Mouse (Mus musculus) stomach, postnatal 0 days (tissue): ENCODE results near the gene Mettl3. TPM values are rescaled to one million over a fixed set of nuclear protein-coding genes. Genes with fewer than 3 reads are reported as not detected.

Experiments
- ATAC-seq: fragments of 200-750 bp; cut with Nextera tagmentation; 2 replicates; pipeline ENCODE4 v1.8.0; 2017; ENCODE audit not compliant: low FRiP score, low TSS enrichment
- DNase-seq: peaks from one replicate; pipeline ENCODE4 v3.0.0-alpha.2; 2016; ENCODE audit warnings: low spot score
- H3K27ac ChIP-seq: fragments of 300-500 bp; sonication (generic); replicated peaks from 2 replicates; pipeline ENCODE4 v1.5.1; 2014; ENCODE audit warnings: mild to moderate bottlenecking, control low read depth
- H3K27me3 ChIP-seq: fragments of 300-500 bp; sonication (generic); 2 replicates; pipeline ENCODE4 v1.6.1; 2014; ENCODE audit warnings: low read length; ENCODE audit not compliant: control insufficient read depth, insufficient read depth
- H3K36me3 ChIP-seq: fragments of 300-500 bp; sonication (generic); 2 replicates; pipeline ENCODE4 v1.6.1; 2014; ENCODE audit warnings: low read length, mixed read lengths; ENCODE audit not compliant: control insufficient read depth, insufficient read depth
- H3K4me1 ChIP-seq: fragments of 300-500 bp; sonication (generic); replicated peaks from 2 replicates; pipeline ENCODE4 v1.6.1; 2014; ENCODE audit warnings: antibody characterized with exemption; ENCODE audit not compliant: control insufficient read depth, insufficient read depth
- H3K4me2 ChIP-seq: fragments of 300-500 bp; sonication (generic); replicated peaks from 2 replicates; pipeline ENCODE4 v1.6.1; 2014; ENCODE audit warnings: low read depth, mild to moderate bottlenecking, control low read depth, moderate library complexity
- H3K4me3 ChIP-seq: fragments of 300-500 bp; sonication (generic); 2 replicates; pipeline ENCODE4 v1.5.1; 2014; ENCODE audit warnings: low read depth, low read length, control low read depth
- H3K9ac ChIP-seq: fragments of 300-500 bp; sonication (generic); 2 replicates; pipeline ENCODE4 v1.6.1; 2014; ENCODE audit warnings: mild to moderate bottlenecking, low read length, control low read depth, mixed read lengths
- H3K9me3 ChIP-seq: fragments of 300-500 bp; sonication (generic); 2 replicates; pipeline ENCODE4 v1.6.1; 2016; ENCODE audit warnings: low read length; ENCODE audit not compliant: control insufficient read depth
- CTCF ChIP-seq: IDR thresholded peaks from 2 replicates; pipeline ENCODE4 v1.5.1; 2016; ENCODE audit warnings: antibody characterized with exemption, low read depth, mild to moderate bottlenecking, moderate library complexity
- EP300 ChIP-seq: optimal IDR thresholded peaks from 2 replicates; pipeline ENCODE3; 2016; ENCODE audit warnings: antibody characterized with exemption
- WGBS: fragments of 180-500 bp; shearing (Covaris S2); extraction: QIAGEN DNeasy Blood & Tissue Kit; methylation state at CpG from one replicate; pipeline ENCODE4 v1.1.7; 2014; 5-methylcytosine and 5-hydroxymethylcytosine counted together
- polyA plus RNA-seq: library from polyadenylated mRNA; unstranded; fragments of >200 nt; fragmentation: Nextera tagmentation; extraction: Ambion mirVana; gene quantifications from 2 replicates; pipeline ENCODE4 v1.2.1, GENCODE M21; 2015

Mettl3 gene
- polyA plus RNA-seq, 1 experiment from 2014 or later, result 13.7 TPM

DNA sequence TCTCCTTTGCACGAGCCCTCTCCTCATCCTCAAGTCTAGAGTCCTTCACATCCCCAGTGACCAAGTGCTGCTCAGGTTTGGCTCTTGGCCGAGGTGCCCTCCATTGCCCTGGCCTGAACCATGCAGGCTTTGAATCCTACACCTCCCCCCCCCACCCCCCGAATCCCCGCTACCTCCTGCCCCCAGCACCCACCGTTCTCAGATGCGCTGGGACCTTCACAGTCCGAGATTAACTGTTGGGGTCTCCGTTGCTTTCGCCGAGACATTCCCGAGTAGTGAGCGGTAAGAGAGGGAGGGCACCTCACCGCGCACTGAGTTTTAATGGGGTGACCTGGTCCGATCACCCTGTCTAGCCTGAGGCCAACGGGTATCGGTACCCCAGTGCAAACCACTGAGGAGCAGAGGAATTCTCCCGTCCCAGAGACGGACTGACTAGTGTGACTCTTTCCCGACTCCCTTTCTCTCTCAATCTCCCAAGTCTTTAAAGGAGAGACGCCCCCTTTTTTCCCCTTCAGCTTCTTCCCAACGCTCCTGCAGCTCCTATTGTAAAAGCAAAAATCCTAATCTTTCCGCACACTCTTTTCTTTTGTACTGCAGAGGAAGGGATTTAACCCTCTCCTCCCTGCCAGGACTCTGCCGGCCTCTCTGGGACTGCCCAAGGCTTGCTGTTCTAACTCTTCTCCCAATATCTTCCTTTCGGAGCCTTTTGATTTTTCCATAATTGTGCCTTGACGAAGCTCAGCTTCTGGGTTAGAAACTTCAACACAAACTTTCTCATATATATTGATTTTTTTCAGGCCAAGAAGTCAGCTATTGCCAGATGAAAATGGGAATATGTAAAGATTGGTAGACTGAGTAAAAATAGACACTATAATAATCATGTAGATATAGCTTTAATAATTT, 23.2 kb upstream of the Mettl3 start, which contains the start of gene Sall2:
Sall2 (minus strand) TSS at position 853 of the 903 bp plus-strand sequence.
- peak within 1 kb of the TSS; percentile 18 for H3K9ac ChIP-seq
- no peak for DNase-seq
- peak; percentile 42; the same call in 1 of the 2 replicates for ATAC-seq

DNA sequence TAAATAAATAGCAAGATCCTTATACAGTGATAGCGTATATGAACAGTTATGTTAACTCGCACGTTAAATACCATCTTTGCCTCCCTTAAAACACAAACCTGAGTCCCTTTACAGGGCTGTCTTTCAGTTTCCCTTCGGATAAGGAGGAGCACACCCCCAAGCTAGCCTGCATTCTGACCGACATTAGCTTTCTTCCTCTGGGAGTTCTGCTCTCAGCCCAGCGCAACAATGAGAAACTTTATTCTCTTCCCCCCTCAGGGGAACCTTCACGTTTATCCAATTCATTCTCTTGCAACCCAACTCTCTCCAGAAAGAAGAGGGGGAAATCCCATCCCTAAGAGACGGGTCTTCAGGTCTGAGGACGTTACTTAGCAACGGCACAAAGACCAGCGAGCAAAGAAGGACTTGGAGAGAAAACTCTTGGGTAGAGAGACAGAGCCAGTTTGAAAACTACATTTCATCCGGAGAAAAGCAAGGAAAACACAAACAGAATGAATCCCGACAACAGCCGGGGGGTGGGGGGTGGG, 22.5 kb upstream of the Mettl3 start:
- H3K4me3 ChIP-seq, result peak overlapping the region; percentile 35
- DNase-seq (no peak), ATAC-seq (no peak)
- 5% methylated on average over 14 of the region's 14 CpGs for WGBS
- H3K36me3 ChIP-seq, result no peaks in the 10 kb centered on the region
- peak overlapping the region; percentile 18; the same call in 1 of the 2 replicates for H3K9ac ChIP-seq
- no peaks in the 10 kb centered on the region; the same call in 1 of the 2 replicates for H3K4me1 ChIP-seq
- H3K27ac ChIP-seq, result no peak overlapping the region
- no peaks in the 10 kb centered on the region for H3K9me3 ChIP-seq
- peak overlapping the region; percentile 68 for H3K4me2 ChIP-seq
- TF ChIP-seq EP300 (no peak), CTCF (no peak)
- H3K27me3 ChIP-seq, result no peaks in the 10 kb centered on the region

More for the DNA sequence above, 23.2 kb upstream of the Mettl3 start, which contains the start of gene Sall2:
- no peaks in the 10 kb centered on the region; the same call in 1 of the 2 replicates for H3K4me1 ChIP-seq
- H3K4me2 ChIP-seq, result peak within 1 kb of the TSS; percentile 68
- peak within 1 kb of the TSS; percentile 35 for H3K4me3 ChIP-seq
- H3K27me3 ChIP-seq, result no peaks in the 10 kb centered on the region
- no peak for TF ChIP-seq CTCF
- no peak for TF ChIP-seq EP300
- 2% methylated on average over 26 of the region's 26 CpGs for WGBS
- no peaks in the 10 kb centered on the region for H3K36me3 ChIP-seq
- no peak within 1 kb of the TSS for H3K27ac ChIP-seq
- H3K9me3 ChIP-seq, result no peaks in the 10 kb centered on the region

DNA sequence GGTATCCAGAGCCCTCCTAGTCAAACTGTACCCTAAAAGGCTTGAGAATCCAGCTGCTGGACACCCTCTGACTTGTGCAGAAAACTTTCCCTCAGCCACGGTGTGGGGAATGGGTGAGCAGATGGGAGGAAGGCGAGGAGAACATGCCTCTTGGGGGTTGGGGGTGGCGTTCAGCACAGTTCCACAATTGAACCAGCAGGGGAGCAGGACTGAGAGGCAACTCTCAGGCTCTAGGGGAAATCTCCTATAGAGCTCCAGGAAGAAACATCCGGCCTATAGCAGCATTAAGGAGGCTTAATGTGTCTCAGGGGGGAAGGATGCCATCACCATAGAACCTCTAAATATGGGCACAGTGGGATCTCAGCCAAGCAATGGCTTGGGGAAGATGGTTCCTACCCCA, 21.0 kb upstream of the Mettl3 start:
- WGBS, result 15% methylated on average over 4 of the region's 4 CpGs
- DNase-seq, result no peak

DNA sequence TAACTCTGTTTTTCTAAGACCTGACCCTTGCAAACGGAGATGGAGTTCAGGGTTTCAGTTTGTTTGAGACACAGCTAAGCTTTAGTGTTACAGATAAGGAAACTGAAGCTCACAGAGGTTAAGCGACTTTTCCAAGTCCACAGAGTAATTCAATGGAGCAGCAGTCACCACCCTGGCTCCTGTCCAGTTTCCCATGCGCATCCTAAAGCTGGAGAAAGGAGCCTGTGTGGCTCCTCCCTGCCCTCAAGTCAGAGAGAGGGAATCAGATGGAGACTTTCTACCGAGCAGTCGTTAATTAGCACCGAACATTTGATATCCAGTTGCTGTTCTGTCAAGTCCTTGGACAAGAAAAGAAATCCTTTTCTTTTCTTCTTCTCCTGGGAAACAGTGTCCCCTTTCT, 14.4 kb upstream of the Mettl3 start:
- H3K4me2 ChIP-seq, result no peak overlapping the region
- TF ChIP-seq EP300, result no peak
- no peak for TF ChIP-seq CTCF
- no peaks in the 10 kb centered on the region for H3K36me3 ChIP-seq
- H3K27ac ChIP-seq, result no peak overlapping the region
- WGBS, result 41% methylated on average over 6 of the region's 6 CpGs
- no peak overlapping the region for H3K9ac ChIP-seq
- no peaks in the 10 kb centered on the region for H3K27me3 ChIP-seq
- ATAC-seq (no peak), DNase-seq (no peak)
- H3K9me3 ChIP-seq, result no peaks in the 10 kb centered on the region
- no peak overlapping the region for H3K4me3 ChIP-seq
- 0 out of 2 replicates have a peak, but pooled peaks cover 3% of the 10 kb centered on the region for H3K4me1 ChIP-seq

More for the DNA sequence above, 21.0 kb upstream of the Mettl3 start:
- no peaks in the 10 kb centered on the region for H3K36me3 ChIP-seq
- H3K4me1 ChIP-seq, result no peaks in the 10 kb centered on the region; the same call in 1 of the 2 replicates
- H3K27ac ChIP-seq, result no peak overlapping the region
- no peaks in the 10 kb centered on the region for H3K27me3 ChIP-seq
- TF ChIP-seq CTCF (peak; percentile 53), EP300 (no peak)
- no peak for ATAC-seq
- no peak overlapping the region for H3K4me3 ChIP-seq
- H3K9me3 ChIP-seq, result no peaks in the 10 kb centered on the region
- no peak overlapping the region for H3K9ac ChIP-seq
- no peak overlapping the region for H3K4me2 ChIP-seq

- peak overlapping the region; percentile 77 for H3K9ac ChIP-seq
- no peak for DNase-seq
- peak overlapping the region; percentile 73 for H3K4me2 ChIP-seq
- TF ChIP-seq CTCF, result no peak
- no peak for TF ChIP-seq EP300
- H3K36me3 ChIP-seq, result no peaks in the 10 kb centered on the region
- peak overlapping the region; percentile 66 for H3K4me3 ChIP-seq
- 0 out of 2 replicates have a peak overlapping the region, but pooled peaks have one; percentile 35 for H3K27ac ChIP-seq
- 0 out of 2 replicates have a peak, but pooled peaks cover 3% of the 10 kb centered on the region for H3K4me1 ChIP-seq
- no peaks in the 10 kb centered on the region for H3K9me3 ChIP-seq
- H3K27me3 ChIP-seq, result no peaks in the 10 kb centered on the region
- ATAC-seq, result peak; percentile 56
- WGBS, result 14% methylated on average over 16 of the region's 16 CpGs
These were observed 11.7 kb upstream of the Mettl3 start for GRCm38 (mm10) chr14:52316441-52317225.
